Mouse (Mus musculus) midbrain, embryonic 16.5 days (tissue): Measurements from ENCODE around the gene Adamts6. TPM values are rescaled to one million over a fixed set of nuclear protein-coding genes. Genes with fewer than 3 reads are reported as not detected.
A peak's percentile ranks its signal among the peaks of the same experiment; 100 is the strongest.

Experiments
- ATAC-seq: fragments of 200-750 bp; cut with Nextera tagmentation; 2 replicates; pipeline ENCODE4 v1.8.0; 2017; ENCODE audit warnings: moderate TSS enrichment
- H3K27ac ChIP-seq: fragments of 300-500 bp; sonication (generic); 2 replicates; pipeline ENCODE4 v1.5.1; 2014; ENCODE audit warnings: mild to moderate bottlenecking, low read length, mixed read lengths
- H3K27me3 ChIP-seq: fragments of 300-500 bp; sonication (generic); 2 replicates; pipeline ENCODE4 v1.6.1; 2014; ENCODE audit warnings: low read depth, low read length, mixed read lengths; ENCODE audit not compliant: control insufficient read depth, insufficient read depth
- H3K36me3 ChIP-seq: fragments of 300-500 bp; sonication (generic); 2 replicates; pipeline ENCODE4 v1.6.1; 2014; ENCODE audit warnings: mild to moderate bottlenecking, low read length, moderate library complexity, mixed read lengths; ENCODE audit not compliant: control insufficient read depth, insufficient read depth
- H3K4me1 ChIP-seq: fragments of 300-500 bp; sonication (generic); 2 replicates; pipeline ENCODE4 v1.6.1; 2014; ENCODE audit warnings: mild to moderate bottlenecking, low read length, mixed read lengths; ENCODE audit not compliant: control insufficient read depth, insufficient read depth
- H3K4me2 ChIP-seq: fragments of 300-500 bp; sonication (generic); 2 replicates; pipeline ENCODE4 v1.6.1; 2014; ENCODE audit warnings: mild to moderate bottlenecking, low read length, mixed read lengths
- H3K4me3 ChIP-seq: fragments of 300-500 bp; sonication (generic); 2 replicates; pipeline ENCODE4 v1.5.1; 2014; ENCODE audit warnings: low read depth, mild to moderate bottlenecking, low read length, moderate library complexity, mixed read lengths
- H3K9ac ChIP-seq: fragments of 300-500 bp; sonication (generic); 2 replicates; pipeline ENCODE4 v1.6.1; 2014; ENCODE audit warnings: low read depth, low read length, mixed read lengths
- H3K9me3 ChIP-seq: fragments of 300-500 bp; sonication (generic); replicated peaks from 2 replicates; pipeline ENCODE4 v1.6.1; 2014; ENCODE audit warnings: mild to moderate bottlenecking, low read length, mixed read lengths; ENCODE audit not compliant: control insufficient read depth, poor library complexity, severe bottlenecking
- WGBS: fragments of 180-500 bp; shearing (Covaris S2); extraction: QIAGEN DNeasy Blood & Tissue Kit; methylation state at CpG from one replicate; pipeline ENCODE4 v1.1.7; 2014; 5-methylcytosine and 5-hydroxymethylcytosine counted together
- polyA plus RNA-seq: library from polyadenylated mRNA; unstranded; fragments of >200 nt; fragmentation: Nextera tagmentation; extraction: Ambion mirVana; gene quantifications from 2 replicates; pipeline ENCODE4 v1.2.1, GENCODE M21; 2015

The Adamts6 gene
- 1.5 and 1.9 TPM in 2 replicates for polyA plus RNA-seq

DNA sequence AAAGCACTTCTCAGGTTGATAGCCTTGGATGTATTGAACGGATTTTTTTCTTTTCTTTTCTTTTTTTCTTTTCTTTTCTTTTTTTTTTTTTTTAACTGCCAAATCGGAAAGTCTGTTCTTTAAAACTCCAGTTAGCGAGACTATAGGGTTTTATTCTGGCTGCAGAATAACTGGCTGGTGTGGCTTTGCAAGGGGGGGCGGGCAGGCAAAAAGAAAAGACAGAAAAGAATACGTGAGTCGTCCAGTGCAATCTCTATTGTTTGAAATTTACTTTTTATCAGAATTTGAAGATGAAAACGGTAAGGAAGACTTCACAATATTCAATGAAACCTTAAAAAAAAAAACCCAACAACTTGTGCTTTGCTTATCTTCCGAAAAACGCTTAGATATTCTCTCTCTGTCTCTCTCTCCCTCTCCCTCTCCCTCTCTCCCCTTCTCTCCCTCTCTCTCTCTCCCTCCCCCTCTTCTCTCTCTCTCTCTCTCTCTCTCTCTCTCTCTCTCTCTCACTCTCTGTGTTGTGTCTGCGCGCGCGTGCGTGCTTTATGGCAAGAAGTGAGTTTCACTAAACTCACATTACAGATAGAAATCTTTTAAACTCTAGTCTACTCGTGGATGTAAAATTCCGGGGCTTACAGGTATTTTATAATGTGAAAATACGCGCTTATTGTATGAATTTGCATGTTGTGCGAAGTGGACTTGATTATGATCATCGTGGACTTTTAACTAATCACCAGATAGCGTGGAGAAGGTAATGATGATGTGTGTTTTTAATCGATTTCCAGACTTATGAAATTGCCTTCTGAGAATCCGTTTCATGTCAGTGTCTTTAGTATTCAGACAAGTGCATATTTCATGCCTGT, at the start of gene Adamts6:
TSS of gene Adamts6 (plus strand) at position 470 of the 860 bp plus-strand sequence.
- H3K9me3 ChIP-seq: no peaks in the 10 kb centered on the region
- peak within 1 kb of the TSS; percentile 71 for H3K27ac ChIP-seq
- no peaks in the 10 kb centered on the region for H3K27me3 ChIP-seq
- under 1% methylated on average over 23 of the region's 23 CpGs for WGBS
- H3K4me3 ChIP-seq: peak within 1 kb of the TSS; percentile 49
- peaks cover 15% of the 10 kb centered on the region for H3K4me1 ChIP-seq
- no peaks in the 10 kb centered on the region for H3K36me3 ChIP-seq
- H3K9ac ChIP-seq: peak within 1 kb of the TSS; percentile 50
- peak within 1 kb of the TSS; percentile 77 for H3K4me2 ChIP-seq
- ATAC-seq: no peak

DNA sequence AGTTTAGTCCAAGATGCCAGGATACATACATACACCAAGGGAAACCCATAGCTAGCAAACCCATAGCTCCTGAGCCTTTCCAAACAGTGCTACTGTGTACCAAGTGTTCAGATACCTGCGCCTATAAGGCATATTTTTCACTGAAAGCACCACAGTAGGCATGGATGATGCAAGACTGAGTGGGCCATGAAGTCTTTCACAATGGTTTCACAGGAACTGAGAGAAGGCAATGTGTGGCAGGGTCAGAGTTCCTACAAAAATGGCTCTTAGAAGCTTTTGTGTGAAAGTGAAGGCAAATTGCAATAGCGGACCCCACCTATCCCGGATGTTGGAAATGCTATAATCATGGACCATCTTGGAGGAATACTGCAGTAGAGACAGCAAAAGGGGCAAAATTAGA, 28.6 kb upstream of the Adamts6 start:
- Histone ChIP-seq H3K27ac (no peak overlapping the region), H3K27me3 (no peaks in the 10 kb centered on the region), H3K4me1 (no peaks in the 10 kb centered on the region), H3K9me3 (no peaks in the 10 kb centered on the region), H3K9ac (no peak overlapping the region), H3K4me3 (no peak overlapping the region), H3K36me3 (no peaks in the 10 kb centered on the region), H3K4me2 (no peak overlapping the region)
- no peak for ATAC-seq
- WGBS: 100% methylated on average over 3 of the region's 3 CpGs

DNA sequence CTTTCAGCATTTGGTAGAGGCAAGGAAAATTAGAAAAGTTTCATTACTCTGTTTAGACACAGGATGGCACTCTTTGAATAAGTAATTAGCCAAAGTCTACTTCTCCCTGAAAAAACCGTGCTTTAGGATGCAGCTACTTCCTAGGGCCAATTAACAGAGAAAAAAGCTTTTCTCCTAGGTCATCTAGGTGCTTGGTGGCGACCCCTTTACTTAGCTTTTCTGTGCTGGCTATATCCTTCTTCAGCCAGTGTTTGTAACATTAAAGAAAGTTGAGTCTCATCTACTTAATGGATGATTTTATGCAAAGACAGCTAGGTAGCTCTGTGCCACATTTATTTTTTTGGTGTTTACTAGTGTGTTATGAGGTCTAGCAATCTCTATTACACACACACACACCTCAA, 2.6 kb upstream of the Adamts6 start:
- WGBS: 6% methylated on average over 2 of the region's 2 CpGs
- Histone ChIP-seq H3K4me1 (peaks cover 15% of the 10 kb centered on the region), H3K27ac (no peak overlapping the region), H3K36me3 (no peaks in the 10 kb centered on the region), H3K4me2 (peak overlapping the region; percentile 77), H3K27me3 (no peaks in the 10 kb centered on the region), H3K9ac (no peak overlapping the region), H3K4me3 (no peak overlapping the region), H3K9me3 (no peaks in the 10 kb centered on the region)
- ATAC-seq: no peak

DNA sequence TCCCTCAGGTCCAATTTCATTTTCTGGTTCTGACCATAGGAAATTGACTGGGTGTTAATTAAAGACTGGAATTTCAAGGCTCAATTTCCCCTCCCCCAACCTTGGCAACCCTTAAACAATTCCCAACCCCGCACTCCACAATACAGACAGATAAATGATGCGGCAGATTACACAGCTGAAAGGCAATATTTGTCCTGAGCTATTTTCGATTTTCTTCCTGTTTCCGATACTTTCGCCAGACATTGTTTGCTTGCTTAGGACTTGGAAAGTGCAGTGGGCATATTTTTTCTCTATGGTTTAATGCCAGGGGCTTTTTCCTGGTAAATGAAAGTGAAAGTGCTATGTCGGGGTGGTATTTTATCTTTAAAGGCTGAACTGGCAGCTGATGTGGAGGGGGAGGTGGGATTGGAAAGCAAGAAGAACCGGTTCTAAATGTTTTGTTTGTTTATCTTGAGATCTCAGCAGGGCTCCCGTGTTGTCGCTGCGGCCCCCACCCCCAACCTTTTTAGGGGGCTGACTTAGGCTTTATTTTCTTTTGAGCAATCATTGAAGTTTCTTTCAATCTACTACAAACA, 1.8 kb upstream of the Adamts6 start:
- Histone ChIP-seq H3K9me3 (no peaks in the 10 kb centered on the region), H3K27ac (peak overlapping the region; percentile 61), H3K4me3 (peak overlapping the region; percentile 49), H3K4me1 (peaks cover 15% of the 10 kb centered on the region), H3K9ac (peak overlapping the region; percentile 54), H3K27me3 (no peaks in the 10 kb centered on the region), H3K4me2 (peak overlapping the region; percentile 77), H3K36me3 (no peaks in the 10 kb centered on the region)
- under 1% methylated on average over 10 of the region's 10 CpGs for WGBS
- no peak for ATAC-seq

DNA sequence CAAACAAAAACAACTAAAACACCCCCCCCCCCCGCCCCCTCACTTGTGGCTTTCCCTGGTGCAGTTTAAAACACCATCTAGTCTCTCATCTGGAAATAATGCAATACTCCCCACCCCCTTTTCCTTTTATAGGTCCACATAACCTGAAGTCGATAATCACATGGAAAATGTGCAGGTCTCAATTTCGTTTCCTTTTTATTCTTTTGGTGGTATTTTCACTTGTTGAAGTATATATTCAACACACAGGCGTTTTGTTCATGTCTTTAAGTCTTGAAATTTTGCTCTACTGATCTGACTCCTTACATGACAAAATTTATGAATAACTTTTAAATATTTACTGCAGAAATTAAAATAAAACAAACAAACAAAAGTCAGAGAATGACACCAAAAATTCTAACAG, 1.3 kb upstream of the Adamts6 start:
- Histone ChIP-seq H3K27me3 (no peaks in the 10 kb centered on the region), H3K9me3 (no peaks in the 10 kb centered on the region), H3K27ac (peak overlapping the region; percentile 71; the same call in 1 of the 2 replicates), H3K9ac (peak overlapping the region; percentile 54), H3K4me1 (peaks cover 15% of the 10 kb centered on the region), H3K4me3 (peak overlapping the region; percentile 49), H3K36me3 (no peaks in the 10 kb centered on the region), H3K4me2 (peak overlapping the region; percentile 77)
- 0 out of 2 replicates have a peak, but pooled peaks have one; percentile 33 for ATAC-seq
- WGBS: 2% methylated on average over 4 of the region's 4 CpGs

DNA sequence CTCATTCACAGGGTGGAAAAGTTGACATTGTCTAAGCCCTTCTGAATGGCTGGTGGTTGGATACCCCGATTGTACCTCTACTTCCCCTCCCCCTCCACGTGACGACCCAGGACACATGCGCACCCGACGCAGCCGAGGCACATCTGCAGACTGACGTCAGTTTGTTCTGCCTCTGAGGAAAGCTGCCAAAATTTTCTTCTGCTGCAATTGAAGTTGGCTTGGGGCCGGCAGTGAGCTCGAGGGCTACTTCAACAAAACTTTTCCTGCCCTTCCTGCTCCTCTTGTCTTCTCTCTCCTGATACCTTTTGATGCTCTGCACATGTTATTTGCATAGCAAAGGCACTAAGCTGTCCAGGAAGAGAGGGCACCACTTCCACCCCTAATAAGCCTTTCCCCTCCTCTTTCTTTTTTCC, 732 bp upstream of the Adamts6 start:
- Histone ChIP-seq H3K36me3 (no peaks in the 10 kb centered on the region), H3K4me3 (peak overlapping the region; percentile 49), H3K27ac (peak overlapping the region; percentile 71), H3K4me1 (peaks cover 15% of the 10 kb centered on the region), H3K9me3 (no peaks in the 10 kb centered on the region), H3K27me3 (no peaks in the 10 kb centered on the region), H3K4me2 (peak overlapping the region; percentile 77), H3K9ac (peak overlapping the region; percentile 50; the same call in 1 of the 2 replicates)
- WGBS: under 1% methylated on average over 10 of the region's 10 CpGs
- ATAC-seq: peak; percentile 96

DNA sequence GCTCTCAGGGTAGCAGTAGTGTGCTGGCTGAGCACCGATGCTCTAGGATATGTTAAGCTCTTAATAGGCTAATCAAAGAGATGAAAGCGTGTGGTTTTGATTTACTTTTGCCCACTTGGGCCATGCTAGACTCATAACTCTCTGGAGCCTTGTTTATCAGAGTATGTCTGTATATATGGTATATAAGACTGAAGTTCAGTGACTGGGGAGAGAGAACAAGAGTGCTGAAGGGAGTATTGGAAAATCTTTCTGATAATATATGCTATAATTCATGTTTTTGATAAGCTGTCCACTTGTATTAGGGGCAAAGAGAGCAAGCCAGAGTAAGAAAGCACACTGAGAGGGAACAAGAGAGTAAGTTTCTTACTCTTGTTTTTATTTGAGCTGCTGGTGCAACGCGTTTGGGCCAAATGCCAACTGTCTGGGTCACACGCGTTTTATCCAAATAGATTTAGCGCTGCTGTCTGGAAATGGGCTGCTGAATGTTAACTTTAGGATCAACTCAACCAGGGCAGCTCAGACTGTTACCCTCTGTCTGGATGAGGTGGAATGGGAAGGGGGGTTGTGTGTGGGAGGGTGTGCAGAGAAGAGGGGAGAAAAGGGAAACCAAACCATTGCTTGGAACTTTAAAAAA, 708 bp downstream of the Adamts6 start:
- Histone ChIP-seq H3K9ac (peak overlapping the region; percentile 43), H3K27ac (peak overlapping the region; percentile 15; the same call in 1 of the 2 replicates), H3K27me3 (no peaks in the 10 kb centered on the region), H3K4me3 (peak overlapping the region; percentile 49), H3K4me1 (peaks cover 15% of the 10 kb centered on the region), H3K9me3 (no peaks in the 10 kb centered on the region), H3K36me3 (no peaks in the 10 kb centered on the region), H3K4me2 (peak overlapping the region; percentile 77)
- WGBS: under 1% methylated on average over 7 of the region's 7 CpGs
- ATAC-seq: peak; percentile 55

DNA sequence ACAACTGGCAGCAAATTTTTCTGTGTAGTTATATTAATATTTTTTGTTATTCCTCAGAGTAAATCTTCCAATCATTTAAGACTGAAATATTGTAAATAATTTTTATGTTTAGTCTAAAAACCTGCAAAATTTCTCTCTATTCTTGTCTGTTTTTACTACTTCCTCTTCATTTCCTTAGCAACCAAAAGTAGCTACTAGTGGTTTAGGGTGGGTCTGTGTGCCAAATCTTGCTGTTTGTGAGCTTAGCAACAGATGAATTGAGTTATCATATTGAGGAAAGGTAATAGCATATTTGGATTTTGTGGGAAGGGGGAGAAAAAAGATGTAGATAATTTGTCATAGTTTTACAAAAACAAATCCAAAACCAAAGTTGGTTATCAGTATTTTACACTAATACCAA, 1.5 kb downstream of the Adamts6 start:
- Histone ChIP-seq H3K4me3 (no peak overlapping the region), H3K27ac (no peak overlapping the region), H3K36me3 (no peaks in the 10 kb centered on the region), H3K27me3 (no peaks in the 10 kb centered on the region), H3K4me1 (peaks cover 15% of the 10 kb centered on the region), H3K9me3 (no peaks in the 10 kb centered on the region), H3K9ac (no peak overlapping the region), H3K4me2 (no peak overlapping the region)
- no peak for ATAC-seq

DNA sequence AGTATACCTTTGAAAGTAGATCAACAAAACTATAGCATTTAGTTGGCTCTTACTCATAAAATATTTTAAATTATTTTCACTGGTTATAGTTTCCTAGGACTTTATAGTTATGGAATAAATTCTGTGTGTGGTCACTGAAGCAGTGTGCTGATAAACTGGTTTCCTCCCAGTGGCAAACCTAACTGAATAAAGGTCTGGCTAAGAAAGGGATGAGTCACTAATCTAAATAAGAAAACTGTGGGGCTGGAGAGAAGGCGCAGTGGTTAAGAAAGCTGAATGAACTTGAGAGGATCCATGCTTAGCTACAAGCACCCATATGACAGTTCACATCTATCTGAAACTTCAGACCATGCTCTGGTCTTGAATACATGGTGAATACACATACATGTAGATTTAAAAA, 7.8 kb downstream of the Adamts6 start:
- Histone ChIP-seq H3K9me3 (no peaks in the 10 kb centered on the region), H3K9ac (no peak overlapping the region), H3K36me3 (no peaks in the 10 kb centered on the region), H3K27ac (no peak overlapping the region), H3K4me2 (no peak overlapping the region), H3K4me1 (no peaks in the 10 kb centered on the region), H3K4me3 (no peak overlapping the region), H3K27me3 (no peaks in the 10 kb centered on the region)
- WGBS: 84% methylated on average over 1 of the region's 1 CpGs
- ATAC-seq: no peak
